Mouse (Mus musculus): ENCODE measurements around the gene Eno3. TPM values are rescaled to one million over a fixed set of nuclear protein-coding genes. Genes with fewer than 3 reads are reported as not detected.
A peak's percentile ranks its signal among the peaks of the same experiment; 100 is the strongest.

The Eno3 gene
- polyA plus RNA-seq, 1 experiment from 2014 or later = 19.7 TPM

DNA sequence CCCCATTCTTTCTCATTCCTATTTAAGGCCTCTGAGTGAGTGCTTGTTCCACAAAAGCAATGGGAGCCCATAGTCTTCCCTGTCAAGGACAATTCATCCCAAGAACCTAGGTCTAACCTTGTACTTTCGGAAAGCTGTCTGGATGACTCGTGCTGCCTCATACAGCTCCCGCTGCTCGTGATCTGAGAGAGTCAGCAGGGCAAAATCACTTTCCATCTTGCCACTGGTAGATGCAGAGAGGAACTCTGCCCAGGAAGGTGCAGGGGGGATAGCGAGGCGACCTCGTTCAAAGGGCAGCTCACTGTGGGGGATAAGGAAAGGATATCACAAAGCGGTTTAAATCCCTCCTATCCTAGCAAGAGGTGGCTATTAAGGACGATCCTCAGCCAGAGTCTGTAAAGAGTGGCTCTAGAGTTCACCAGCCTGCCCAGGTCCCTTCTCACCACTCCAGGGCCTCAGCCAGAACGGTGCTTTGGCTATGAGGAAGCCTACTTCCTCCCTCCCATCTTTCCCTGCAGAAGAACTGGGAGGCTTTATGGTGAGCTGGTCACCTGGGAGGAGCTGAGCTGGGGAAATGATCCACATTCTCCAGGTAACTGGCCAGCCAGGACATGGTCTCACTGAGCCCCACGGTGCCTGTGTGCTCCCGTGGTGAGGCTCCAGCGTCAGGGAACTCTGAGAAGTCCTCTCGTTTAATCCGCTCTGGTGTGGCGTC is 14.5 kb downstream of the Eno3 start:
- 0 out of 2 replicates have a peak overlapping the region, but pooled peaks have one; percentile 98 for H3K27ac ChIP-seq
- peak overlapping the region; percentile 82; the same call in 1 of the 2 replicates for H3K4me2 ChIP-seq
- H3K4me3 ChIP-seq = 0 out of 2 replicates have a peak overlapping the region, but pooled peaks have one; percentile 69
- no peaks in the 10 kb centered on the region for H3K9me3 ChIP-seq
- 87% methylated on average over 16 of the region's 16 CpGs for WGBS
- H3K27me3 ChIP-seq = no peaks in the 10 kb centered on the region
- H3K9ac ChIP-seq = peak overlapping the region; percentile 82
- H3K36me3 ChIP-seq = peaks cover 45% of the 10 kb centered on the region
- H3K4me1 ChIP-seq = peaks cover 31% of the 10 kb centered on the region
- ATAC-seq (ENCODE audit: insufficient number of reproducible peaks, insufficient read depth, low FRiP score, low TSS enrichment, low read depth) = no peak

DNA sequence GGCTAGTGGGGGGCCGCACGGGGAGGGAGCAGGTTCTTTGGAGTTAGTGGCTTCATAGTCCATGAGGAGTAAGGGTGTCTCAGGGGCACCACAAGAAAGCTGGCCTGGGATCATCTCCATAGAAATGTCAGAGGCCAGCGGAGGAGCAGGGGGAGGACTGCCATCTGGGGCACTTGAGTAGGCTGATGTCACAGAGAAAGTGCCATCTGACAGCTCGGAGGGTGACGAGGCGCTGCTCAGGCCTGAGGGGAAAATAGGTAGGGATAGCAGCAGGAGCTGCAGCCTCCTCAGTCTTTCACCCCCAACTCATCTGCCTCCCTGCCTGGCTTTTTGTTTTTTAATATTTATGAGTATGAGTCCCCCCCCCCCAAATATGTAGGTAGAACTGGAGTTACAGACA is 17.0 kb downstream of the Eno3 start:
- 74% methylated on average over 6 of the region's 6 CpGs for WGBS
- H3K27ac ChIP-seq = no peak overlapping the region
- H3K4me2 ChIP-seq = no peak overlapping the region
- no peak overlapping the region for H3K4me3 ChIP-seq
- no peak for ATAC-seq (ENCODE audit: insufficient number of reproducible peaks, insufficient read depth, low FRiP score, low TSS enrichment, low read depth)
- H3K9ac ChIP-seq = no peak overlapping the region
- no peaks in the 10 kb centered on the region for H3K9me3 ChIP-seq
- no peaks in the 10 kb centered on the region for H3K27me3 ChIP-seq
- peaks cover 18% of the 10 kb centered on the region for H3K4me1 ChIP-seq
- H3K36me3 ChIP-seq = peaks cover 58% of the 10 kb centered on the region

DNA sequence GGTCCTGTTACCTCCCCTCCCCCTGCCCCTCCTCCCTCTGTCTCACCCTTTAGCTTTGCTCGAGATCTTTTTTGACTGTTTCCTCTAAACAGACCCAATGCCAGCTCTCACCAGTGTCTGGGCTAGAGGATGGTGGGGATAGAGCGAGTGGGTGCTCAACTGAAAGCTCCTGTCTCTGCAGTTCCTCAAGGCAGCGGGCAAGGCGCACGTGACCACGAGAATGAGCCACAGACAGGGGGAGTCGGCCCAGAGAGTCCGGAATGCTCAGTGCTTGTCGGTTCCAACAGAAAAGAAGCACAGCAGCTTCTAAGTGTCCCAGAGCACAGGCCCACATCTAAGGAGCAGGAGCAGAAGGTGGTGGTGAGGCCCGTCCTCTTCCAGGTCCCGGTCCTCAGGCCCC is 17.5 kb downstream of the Eno3 start:
- H3K9me3 ChIP-seq = no peaks in the 10 kb centered on the region
- WGBS = 66% methylated on average over 11 of the region's 11 CpGs
- no peak overlapping the region for H3K4me2 ChIP-seq
- no peak overlapping the region for H3K4me3 ChIP-seq
- no peak overlapping the region for H3K9ac ChIP-seq
- peaks cover 18% of the 10 kb centered on the region for H3K4me1 ChIP-seq
- peaks cover 62% of the 10 kb centered on the region for H3K36me3 ChIP-seq
- no peak overlapping the region for H3K27ac ChIP-seq
- H3K27me3 ChIP-seq = no peaks in the 10 kb centered on the region
- ATAC-seq (ENCODE audit: insufficient number of reproducible peaks, insufficient read depth, low FRiP score, low TSS enrichment, low read depth) = no peak

DNA sequence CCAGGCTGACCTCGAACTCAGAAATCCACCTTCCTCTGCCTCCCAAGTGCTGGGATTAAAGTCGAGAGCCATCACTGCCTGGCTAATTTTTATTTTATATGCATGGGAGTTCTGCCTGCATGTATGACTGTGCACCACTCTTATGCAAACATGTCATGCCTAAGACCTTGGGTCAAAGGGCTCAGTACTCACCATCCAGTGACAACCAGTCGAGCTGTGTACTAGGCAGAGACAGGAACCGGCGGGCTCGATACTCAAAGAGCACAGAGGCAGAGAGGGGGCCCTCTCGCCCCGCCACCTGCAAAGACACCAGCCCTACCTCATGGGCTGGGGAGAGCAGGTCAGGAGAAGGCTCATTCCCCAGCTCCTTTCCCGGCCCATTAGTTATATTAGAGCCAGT is 21.1 kb downstream of the Eno3 start:
- H3K36me3 ChIP-seq = peaks cover 71% of the 10 kb centered on the region

DNA sequence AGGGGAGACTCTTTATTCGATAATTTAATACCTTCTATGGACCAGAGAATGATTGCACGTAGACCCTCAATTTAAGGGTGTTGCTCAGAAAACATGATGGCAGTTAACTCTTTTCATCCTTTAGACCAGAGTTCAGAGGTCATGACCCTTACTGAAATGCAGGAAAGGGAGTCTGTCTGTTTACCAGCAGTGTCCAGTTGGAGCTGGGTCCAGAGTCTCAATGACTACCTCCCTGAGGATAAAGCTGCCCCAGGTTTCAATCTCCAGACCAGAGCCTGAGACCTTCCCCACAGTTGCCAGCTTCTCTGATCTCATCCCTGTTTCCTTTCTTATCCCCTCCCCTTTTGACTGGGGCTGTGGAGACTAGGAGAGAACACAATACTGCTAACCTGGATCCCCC is 21.6 kb downstream of the Eno3 start:
- Histone ChIP-seq H3K36me3 (peaks cover 74% of the 10 kb centered on the region), H3K9ac (no peak overlapping the region), H3K4me3 (no peak overlapping the region), H3K27ac (no peak overlapping the region), H3K9me3 (no peaks in the 10 kb centered on the region), H3K27me3 (no peaks in the 10 kb centered on the region), H3K4me2 (no peak overlapping the region), H3K4me1 (peaks cover 6% of the 10 kb centered on the region)
- ATAC-seq (ENCODE audit: insufficient number of reproducible peaks, insufficient read depth, low FRiP score, low TSS enrichment, low read depth) = no peak
- WGBS = 47% methylated on average over 2 of the region's 2 CpGs

More for the DNA sequence above, 21.1 kb downstream of the Eno3 start:
- no peaks in the 10 kb centered on the region for H3K9me3 ChIP-seq
- H3K27ac ChIP-seq = no peak overlapping the region
- H3K9ac ChIP-seq = no peak overlapping the region
- peaks cover 6% of the 10 kb centered on the region for H3K4me1 ChIP-seq
- ATAC-seq (ENCODE audit: insufficient number of reproducible peaks, insufficient read depth, low FRiP score, low TSS enrichment, low read depth) = no peak
- H3K4me3 ChIP-seq = no peak overlapping the region
- H3K4me2 ChIP-seq = no peak overlapping the region
- H3K27me3 ChIP-seq = no peaks in the 10 kb centered on the region
- 75% methylated on average over 9 of the region's 9 CpGs for WGBS

DNA sequence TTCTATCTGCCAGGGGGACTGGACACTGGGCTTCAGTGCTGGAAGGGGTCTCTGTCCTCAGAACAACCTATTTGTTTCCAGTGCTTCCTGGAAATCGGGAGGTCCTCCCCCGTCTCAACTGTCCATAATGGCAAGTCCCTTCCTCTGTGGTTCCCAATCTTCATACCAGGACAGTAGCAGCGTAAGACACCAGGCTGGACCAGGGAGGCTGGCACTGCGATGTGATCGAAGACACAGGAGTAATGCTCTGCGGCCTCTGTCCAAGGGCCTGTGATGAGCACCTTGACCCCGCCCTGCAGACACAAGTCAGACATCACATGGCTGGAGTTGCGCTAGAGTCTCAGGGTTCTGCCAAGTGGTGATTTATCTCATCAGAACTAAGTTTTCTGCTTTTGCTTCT is 22.4 kb downstream of the Eno3 start:
- no peak overlapping the region for H3K27ac ChIP-seq
- H3K27me3 ChIP-seq = no peaks in the 10 kb centered on the region
- no peak overlapping the region for H3K4me2 ChIP-seq
- ATAC-seq (ENCODE audit: insufficient number of reproducible peaks, insufficient read depth, low FRiP score, low TSS enrichment, low read depth) = no peak
- H3K4me1 ChIP-seq = peaks cover 6% of the 10 kb centered on the region
- peaks cover 74% of the 10 kb centered on the region for H3K36me3 ChIP-seq
- no peak overlapping the region for H3K4me3 ChIP-seq
- no peaks in the 10 kb centered on the region for H3K9me3 ChIP-seq
- WGBS = 95% methylated on average over 8 of the region's 8 CpGs
- no peak overlapping the region for H3K9ac ChIP-seq

DNA sequence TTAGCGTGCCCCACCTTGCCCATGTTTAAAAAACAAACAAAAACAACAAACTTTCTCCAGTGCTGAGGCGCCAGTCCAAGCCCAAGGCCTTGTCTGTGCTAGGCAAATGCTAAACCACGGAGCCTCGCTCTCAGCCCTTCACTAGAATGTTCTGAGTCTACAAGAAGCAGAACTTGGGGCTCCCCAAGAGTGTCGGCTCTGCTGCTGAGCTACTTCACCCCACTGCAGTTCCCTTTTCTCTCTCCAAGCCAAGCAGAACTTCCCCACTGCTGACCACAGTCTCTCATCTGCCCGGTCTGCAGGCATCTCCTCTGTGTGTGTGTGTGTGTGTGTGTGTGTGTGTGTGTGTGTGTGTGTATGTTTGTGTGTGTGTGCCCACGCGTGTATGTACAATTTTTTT is 22.9 kb downstream of the Eno3 start:
- Histone ChIP-seq H3K27me3 (no peaks in the 10 kb centered on the region), H3K36me3 (peaks cover 76% of the 10 kb centered on the region), H3K27ac (no peak overlapping the region), H3K9ac (no peak overlapping the region), H3K9me3 (no peaks in the 10 kb centered on the region), H3K4me1 (peaks cover 6% of the 10 kb centered on the region), H3K4me3 (no peak overlapping the region), H3K4me2 (no peak overlapping the region)
- WGBS = 90% methylated on average over 8 of the region's 8 CpGs
- ATAC-seq (ENCODE audit: insufficient number of reproducible peaks, insufficient read depth, low FRiP score, low TSS enrichment, low read depth) = no peak

DNA sequence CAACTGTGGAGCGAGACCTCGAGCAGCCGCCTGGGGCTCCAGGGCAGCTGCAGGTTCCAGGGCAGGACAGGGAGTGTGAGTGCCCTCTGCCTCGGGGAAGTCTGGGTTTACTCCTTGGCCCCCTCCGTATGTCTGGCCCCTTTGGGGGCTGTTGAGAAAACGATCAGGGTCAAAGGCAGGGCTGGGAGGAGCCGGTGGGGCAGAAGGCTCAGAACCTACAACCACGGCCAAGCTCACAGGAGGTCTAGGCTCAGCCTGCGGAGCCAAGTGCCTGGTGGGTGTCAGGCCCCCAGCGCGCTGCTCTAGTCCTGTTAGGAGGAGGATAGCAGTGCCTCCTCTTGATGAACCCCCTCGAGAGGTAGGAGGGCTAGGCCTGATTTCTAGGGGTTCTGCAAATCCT is 24.2 kb downstream of the Eno3 start:
- Histone ChIP-seq H3K27ac (no peak overlapping the region), H3K4me1 (peaks cover 7% of the 10 kb centered on the region), H3K9ac (no peak overlapping the region), H3K4me2 (no peak overlapping the region), H3K9me3 (no peaks in the 10 kb centered on the region), H3K36me3 (peaks cover 70% of the 10 kb centered on the region), H3K27me3 (no peaks in the 10 kb centered on the region), H3K4me3 (no peak overlapping the region)
- WGBS = 62% methylated on average over 12 of the region's 12 CpGs
- no peak for ATAC-seq (ENCODE audit: insufficient number of reproducible peaks, insufficient read depth, low FRiP score, low TSS enrichment, low read depth)

DNA sequence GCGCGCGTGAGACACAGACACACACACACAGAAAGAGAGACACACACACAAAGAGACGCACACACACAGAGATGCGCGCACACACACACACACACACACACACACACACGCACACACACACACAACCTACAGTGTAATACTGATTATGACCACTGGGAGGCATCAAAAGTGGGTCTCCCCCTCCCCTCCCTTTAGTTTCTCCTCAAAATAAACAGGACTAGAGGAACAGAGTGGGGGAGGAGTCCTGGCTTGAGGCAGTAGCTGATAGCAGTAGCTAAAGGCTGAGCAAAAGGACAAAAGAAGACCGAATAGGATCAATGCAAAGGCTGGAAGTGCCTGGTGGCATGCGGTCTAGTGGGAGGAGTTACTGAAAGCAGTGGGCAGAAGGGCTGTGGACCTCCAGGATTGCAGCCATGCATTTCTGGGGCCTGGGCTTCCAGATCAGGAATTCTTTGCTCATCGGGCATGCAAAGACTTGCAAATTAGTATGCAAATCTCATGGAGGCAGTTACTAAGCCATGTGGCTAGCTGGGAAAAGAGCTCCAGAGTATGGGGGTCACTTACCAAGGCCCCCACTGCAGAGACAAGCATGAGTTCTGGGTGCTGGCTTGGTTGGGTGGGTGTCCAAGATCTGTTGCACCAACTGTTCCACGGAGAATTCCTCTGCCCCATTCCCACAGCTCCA is 25.0 kb downstream of the Eno3 start:
- Histone ChIP-seq H3K4me2 (no peak overlapping the region), H3K27me3 (no peaks in the 10 kb centered on the region), H3K9ac (peak overlapping the region; percentile 49; the same call in 1 of the 2 replicates), H3K9me3 (no peaks in the 10 kb centered on the region), H3K36me3 (peaks cover 61% of the 10 kb centered on the region), H3K4me3 (no peak overlapping the region), H3K27ac (no peak overlapping the region), H3K4me1 (peaks cover 16% of the 10 kb centered on the region)
- WGBS = 23% methylated on average over 11 of the region's 11 CpGs
- no peak for ATAC-seq (ENCODE audit: insufficient number of reproducible peaks, insufficient read depth, low FRiP score, low TSS enrichment, low read depth)

DNA sequence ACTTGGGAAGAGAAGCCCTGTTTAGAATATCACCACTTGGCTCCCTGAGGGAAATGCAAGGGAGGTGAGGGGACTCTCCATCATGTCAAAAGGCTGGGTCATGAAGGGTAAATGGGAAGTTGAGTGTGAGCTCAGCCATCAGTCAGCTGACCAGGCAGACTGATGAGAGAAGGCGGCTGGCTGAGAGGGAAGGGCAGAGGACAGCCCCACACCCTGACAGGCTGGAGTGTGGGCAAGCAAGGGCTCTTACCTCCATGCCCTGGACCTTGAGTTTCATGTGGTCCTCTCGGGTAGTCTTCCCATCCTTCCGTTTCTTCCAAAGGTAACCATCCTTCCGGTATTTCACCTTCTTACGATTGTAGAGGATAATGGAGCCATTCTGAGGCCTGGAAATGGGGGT is 26.6 kb downstream of the Eno3 start:
- peaks cover 22% of the 10 kb centered on the region for H3K4me1 ChIP-seq
- 89% methylated on average over 5 of the region's 5 CpGs for WGBS
- no peak for ATAC-seq (ENCODE audit: insufficient number of reproducible peaks, insufficient read depth, low FRiP score, low TSS enrichment, low read depth)
- H3K27ac ChIP-seq = no peak overlapping the region
- peaks cover 55% of the 10 kb centered on the region for H3K36me3 ChIP-seq
- H3K4me3 ChIP-seq = no peak overlapping the region
- H3K9me3 ChIP-seq = no peaks in the 10 kb centered on the region
- no peak overlapping the region for H3K9ac ChIP-seq
- H3K4me2 ChIP-seq = no peak overlapping the region
- H3K27me3 ChIP-seq = no peaks in the 10 kb centered on the region

DNA sequence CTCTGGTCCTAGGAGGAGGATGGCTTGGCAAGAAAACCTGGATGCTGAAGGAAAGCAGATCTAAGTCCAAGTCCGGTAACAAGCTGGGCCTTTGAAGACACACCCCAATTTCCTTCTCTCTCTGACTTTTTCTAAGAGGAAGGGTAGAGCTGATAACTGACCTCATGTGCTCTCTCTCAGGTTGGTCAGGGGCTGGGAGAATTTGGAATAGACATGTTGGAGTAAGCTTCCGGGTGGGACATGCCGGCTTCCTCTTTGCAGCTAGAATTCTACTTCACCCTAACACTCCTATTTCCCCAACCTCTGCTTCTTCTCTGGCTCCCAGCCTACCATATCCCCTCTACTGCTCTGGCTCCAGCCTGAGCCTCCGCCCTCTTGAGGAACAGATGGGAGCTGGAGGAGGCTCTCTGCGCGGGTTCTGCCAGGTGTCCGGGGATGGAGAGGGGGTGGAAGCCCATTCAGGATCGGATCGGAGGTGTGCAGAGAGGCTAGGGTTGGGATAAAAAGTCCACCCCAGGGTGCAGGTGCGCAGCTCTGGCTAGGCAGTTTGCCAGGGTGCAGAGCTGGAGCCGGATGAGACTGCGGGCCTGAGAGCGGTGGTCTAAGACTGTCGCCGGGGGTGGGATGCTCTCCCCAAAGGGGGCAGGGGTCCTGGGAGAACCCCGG is 30.0 kb downstream of the Eno3 start:
- Histone ChIP-seq H3K9ac (peak overlapping the region; percentile 91), H3K36me3 (peaks cover 35% of the 10 kb centered on the region), H3K27ac (peak overlapping the region; percentile 85), H3K9me3 (no peaks in the 10 kb centered on the region), H3K4me3 (peak overlapping the region; percentile 79), H3K4me1 (peaks cover 21% of the 10 kb centered on the region), H3K27me3 (no peaks in the 10 kb centered on the region), H3K4me2 (peak overlapping the region; percentile 82)
- peak; percentile 49; the same call in 1 of the 2 replicates for ATAC-seq (ENCODE audit: insufficient number of reproducible peaks, insufficient read depth, low FRiP score, low TSS enrichment, low read depth)
- 4% methylated on average over 16 of the region's 16 CpGs for WGBS

All from embryonic facial prominence, embryonic 13.5 days (tissue).